Mouse (Mus musculus) CH12.LX (cell line): ENCODE results near the gene Cenpx.

Source experiments
- BHLHE40 ChIP-seq: IDR thresholded peaks from 2 replicates; pipeline ENCODE4 v1.6.1; 2011; ENCODE audit warnings: mild to moderate bottlenecking, low read depth, low read length, improper control_type of control experiment
- CTCF ChIP-seq, 2 experiments: IDR thresholded peaks in 1 of 2; conservative IDR thresholded peaks in 1 of 2; 2 replicates each; pipeline ENCODE4 v1.5.1; 2011 to 2012; ENCODE audit warnings: low read depth in 2 of 2, low read length in 2 of 2, improper control_type of control experiment in 1 of 2, inconsistent platforms in 1 of 2, mild to moderate bottlenecking in 1 of 2, moderate library complexity in 1 of 2
- POLR2AphosphoS2 ChIP-seq: IDR thresholded peaks from 2 replicates; pipeline ENCODE4 v1.6.1; 2011; ENCODE audit warnings: low read depth, low read length, improper control_type of control experiment
- TCF12 ChIP-seq: IDR thresholded peaks from 2 replicates; pipeline ENCODE4 v1.6.1; 2014; ENCODE audit warnings: low read depth, mild to moderate bottlenecking, inconsistent platforms, low read length, improper control_type of control experiment
- ZNF384 ChIP-seq: IDR thresholded peaks from 2 replicates; pipeline ENCODE4 v1.6.1; 2012; ENCODE audit warnings: low read depth, low read length, improper control_type of control experiment, inconsistent platforms

- no peak for TF ChIP-seq BHLHE40
- TF ChIP-seq TCF12, result no peak
- peak in 1 of 2 experiments; percentile 79; a peak in 3 of 4 replicates for TF ChIP-seq CTCF (conservative IDR thresholded peaks at IDR 0.05 in 1 of 2, IDR thresholded peaks at IDR 0.05 in 1 of 2; ENCODE audit: low read depth in 2 of 2, low read length in 2 of 2)
- no peak for TF ChIP-seq POLR2AphosphoS2
- TF ChIP-seq ZNF384, result no peak
These were observed 6.9 kb upstream of the Cenpx start for GRCm38 (mm10) chr11:120720450-120720849.
